Mouse (Mus musculus): ENCODE results near the gene Gm49630. TPM values are rescaled to one million over a fixed set of nuclear protein-coding genes. Genes with fewer than 3 reads are reported as not detected.
"Not testable (repeated sequence)": the region's sequence is repeated elsewhere in the genome, so short reads cannot be mapped to it uniquely, and the experiment has no call there.

Gm49630 gene
- polyA plus RNA-seq, 1 experiment from 2014 or later: not detected

GRCm38 (mm10) chr17:7376951-7377700, 5.3 kb upstream of the Gm49630 start:
- H3K27me3 ChIP-seq (ENCODE audit: control insufficient read depth, insufficient read depth, low read length); H3K9ac ChIP-seq (replicated peaks; ENCODE audit: low read depth, low read length); H3K4me3 ChIP-seq (ENCODE audit: low read depth, low read length); H3K4me2 ChIP-seq (ENCODE audit: low read depth, low read length); H3K4me1 ChIP-seq (ENCODE audit: control insufficient read depth, insufficient read depth, low read length); H3K27ac ChIP-seq (ENCODE audit: low read depth, low read length); H3K36me3 ChIP-seq (ENCODE audit: control insufficient read depth, insufficient read depth, low read length); H3K9me3 ChIP-seq (ENCODE audit: control insufficient read depth, low read length): not testable (repeated sequence)
- 89% methylated on average over 1 of the region's 3 CpGs for WGBS
- ATAC-seq (ENCODE audit: low read depth): peak; percentile 49; the same call in 1 of the 2 replicates

GRCm38 (mm10) chr17:7369401-7369800, 2.4 kb downstream of the Gm49630 start:
- not testable (repeated sequence) for H3K27ac ChIP-seq (ENCODE audit: low read depth, low read length); H3K4me1 ChIP-seq (ENCODE audit: control insufficient read depth, insufficient read depth, low read length); H3K27me3 ChIP-seq (ENCODE audit: control insufficient read depth, insufficient read depth, low read length); H3K36me3 ChIP-seq (ENCODE audit: control insufficient read depth, insufficient read depth, low read length); H3K9ac ChIP-seq (replicated peaks; ENCODE audit: low read depth, low read length); H3K4me2 ChIP-seq (ENCODE audit: low read depth, low read length); H3K4me3 ChIP-seq (ENCODE audit: low read depth, low read length); ATAC-seq (ENCODE audit: low read depth); H3K9me3 ChIP-seq (ENCODE audit: control insufficient read depth, low read length)
- 81% methylated on average over 4 of the region's 6 CpGs for WGBS

- H3K4me2 ChIP-seq (ENCODE audit: low read depth, low read length); H3K27ac ChIP-seq (ENCODE audit: low read depth, low read length); H3K4me1 ChIP-seq (ENCODE audit: control insufficient read depth, insufficient read depth, low read length); H3K36me3 ChIP-seq (ENCODE audit: control insufficient read depth, insufficient read depth, low read length); H3K9me3 ChIP-seq (ENCODE audit: control insufficient read depth, low read length); H3K9ac ChIP-seq (replicated peaks; ENCODE audit: low read depth, low read length); H3K27me3 ChIP-seq (ENCODE audit: control insufficient read depth, insufficient read depth, low read length); H3K4me3 ChIP-seq (ENCODE audit: low read depth, low read length): not testable (repeated sequence)
- 8% methylated on average over 4 of the region's 7 CpGs for WGBS
- peak; percentile 89 for ATAC-seq (ENCODE audit: low read depth)
These were observed 5.0 kb downstream of the Gm49630 start for GRCm38 (mm10) chr17:7366676-7367374.

GRCm38 (mm10) chr17:7366265-7366664, 5.5 kb downstream of the Gm49630 start:
- WGBS: no CpG with 5 or more reads among the region's 1 CpGs
- not testable (repeated sequence) for H3K27ac ChIP-seq (ENCODE audit: low read depth, low read length); H3K9ac ChIP-seq (replicated peaks; ENCODE audit: low read depth, low read length); H3K4me2 ChIP-seq (ENCODE audit: low read depth, low read length); H3K36me3 ChIP-seq (ENCODE audit: control insufficient read depth, insufficient read depth, low read length); H3K9me3 ChIP-seq (ENCODE audit: control insufficient read depth, low read length); H3K27me3 ChIP-seq (ENCODE audit: control insufficient read depth, insufficient read depth, low read length); H3K4me1 ChIP-seq (ENCODE audit: control insufficient read depth, insufficient read depth, low read length); H3K4me3 ChIP-seq (ENCODE audit: low read depth, low read length); ATAC-seq (ENCODE audit: low read depth)

- H3K9ac ChIP-seq (replicated peaks; ENCODE audit: low read depth, low read length); H3K4me2 ChIP-seq (ENCODE audit: low read depth, low read length); H3K9me3 ChIP-seq (ENCODE audit: control insufficient read depth, low read length); H3K27ac ChIP-seq (ENCODE audit: low read depth, low read length); H3K4me3 ChIP-seq (ENCODE audit: low read depth, low read length); H3K36me3 ChIP-seq (ENCODE audit: control insufficient read depth, insufficient read depth, low read length); ATAC-seq (ENCODE audit: low read depth); H3K27me3 ChIP-seq (ENCODE audit: control insufficient read depth, insufficient read depth, low read length); H3K4me1 ChIP-seq (ENCODE audit: control insufficient read depth, insufficient read depth, low read length): not testable (repeated sequence)
- WGBS: 100% methylated on average over 1 of the region's 3 CpGs
These were observed 6.2 kb downstream of the Gm49630 start for GRCm38 (mm10) chr17:7365615-7366014.

- not testable (repeated sequence) for H3K36me3 ChIP-seq (ENCODE audit: control insufficient read depth, insufficient read depth, low read length); H3K27ac ChIP-seq (ENCODE audit: low read depth, low read length); H3K4me1 ChIP-seq (ENCODE audit: control insufficient read depth, insufficient read depth, low read length); H3K27me3 ChIP-seq (ENCODE audit: control insufficient read depth, insufficient read depth, low read length); H3K4me3 ChIP-seq (ENCODE audit: low read depth, low read length); H3K4me2 ChIP-seq (ENCODE audit: low read depth, low read length); H3K9ac ChIP-seq (replicated peaks; ENCODE audit: low read depth, low read length); ATAC-seq (ENCODE audit: low read depth); H3K9me3 ChIP-seq (ENCODE audit: control insufficient read depth, low read length)
- WGBS: 87% methylated on average over 8 of the region's 9 CpGs
These were observed 10.9 kb downstream of the Gm49630 start for GRCm38 (mm10) chr17:7360749-7361465.

GRCm38 (mm10) chr17:7359806-7360205, 12.0 kb downstream of the Gm49630 start:
- not testable (repeated sequence) for ATAC-seq (ENCODE audit: low read depth); H3K9ac ChIP-seq (replicated peaks; ENCODE audit: low read depth, low read length); H3K4me1 ChIP-seq (ENCODE audit: control insufficient read depth, insufficient read depth, low read length); H3K27me3 ChIP-seq (ENCODE audit: control insufficient read depth, insufficient read depth, low read length); H3K27ac ChIP-seq (ENCODE audit: low read depth, low read length); H3K9me3 ChIP-seq (ENCODE audit: control insufficient read depth, low read length); H3K4me2 ChIP-seq (ENCODE audit: low read depth, low read length); H3K36me3 ChIP-seq (ENCODE audit: control insufficient read depth, insufficient read depth, low read length); H3K4me3 ChIP-seq (ENCODE audit: low read depth, low read length)
- 65% methylated on average over 4 of the region's 4 CpGs for WGBS

- not testable (repeated sequence) for H3K9me3 ChIP-seq (ENCODE audit: control insufficient read depth, low read length); ATAC-seq (ENCODE audit: low read depth); H3K36me3 ChIP-seq (ENCODE audit: control insufficient read depth, insufficient read depth, low read length); H3K4me2 ChIP-seq (ENCODE audit: low read depth, low read length); H3K27me3 ChIP-seq (ENCODE audit: control insufficient read depth, insufficient read depth, low read length); H3K9ac ChIP-seq (replicated peaks; ENCODE audit: low read depth, low read length); H3K27ac ChIP-seq (ENCODE audit: low read depth, low read length); H3K4me1 ChIP-seq (ENCODE audit: control insufficient read depth, insufficient read depth, low read length); H3K4me3 ChIP-seq (ENCODE audit: low read depth, low read length)
- 100% methylated on average over 1 of the region's 1 CpGs for WGBS
These were observed 19.2 kb downstream of the Gm49630 start, which contains the start of gene Ttll2 for GRCm38 (mm10) chr17:7352596-7352995. TSS of gene Ttll2 (minus strand) at chr17:7352696.

GRCm38 (mm10) chr17:7348765-7349164, 23.0 kb downstream of the Gm49630 start:
- H3K4me1 ChIP-seq (ENCODE audit: control insufficient read depth, insufficient read depth, low read length); H3K4me3 ChIP-seq (ENCODE audit: low read depth, low read length); ATAC-seq (ENCODE audit: low read depth); H3K4me2 ChIP-seq (ENCODE audit: low read depth, low read length); H3K9me3 ChIP-seq (ENCODE audit: control insufficient read depth, low read length); H3K36me3 ChIP-seq (ENCODE audit: control insufficient read depth, insufficient read depth, low read length); H3K27me3 ChIP-seq (ENCODE audit: control insufficient read depth, insufficient read depth, low read length); H3K9ac ChIP-seq (replicated peaks; ENCODE audit: low read depth, low read length); H3K27ac ChIP-seq (ENCODE audit: low read depth, low read length): not testable (repeated sequence)
- WGBS: 64% methylated on average over 2 of the region's 3 CpGs
